Mouse (Mus musculus): ENCODE results near the gene Fstl4. TPM values are rescaled to one million over a fixed set of nuclear protein-coding genes. Genes with fewer than 3 reads are reported as not detected.
"Not testable (repeated sequence)": the region's sequence is repeated elsewhere in the genome, so short reads cannot be mapped to it uniquely, and the experiment has no call there.

The Fstl4 gene
- total RNA-seq, 1 experiment from 2014 or later, result not detected

GRCm38 (mm10) chr11:53140722-53141400 is 376.4 kb downstream of the Fstl4 start:
- ATAC-seq (replicated peaks; ENCODE audit: insufficient number of reproducible peaks, low FRiP score, low TSS enrichment, poor library complexity, severe bottlenecking), result no peak

DNA sequence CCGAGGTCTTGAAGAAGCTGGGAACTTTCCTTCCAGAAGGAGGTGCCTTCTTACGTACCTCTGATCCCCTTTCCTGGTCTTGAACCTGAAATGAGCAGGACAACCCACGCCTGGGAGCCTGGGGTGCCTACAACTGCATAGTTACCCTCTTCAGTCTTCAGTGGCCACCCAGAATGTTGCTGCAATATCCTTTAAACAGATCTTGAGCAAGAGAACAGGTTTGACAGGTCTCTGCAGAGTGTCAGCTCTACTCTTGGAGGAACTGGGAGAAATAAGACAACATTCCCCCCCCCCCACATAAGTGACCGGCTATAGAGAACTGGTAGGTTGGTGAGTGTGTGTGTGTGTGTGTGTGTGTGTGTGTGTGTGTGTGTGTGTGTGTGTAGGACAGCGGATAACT is 379.1 kb downstream of the Fstl4 start:
- ATAC-seq (replicated peaks; ENCODE audit: insufficient number of reproducible peaks, low FRiP score, low TSS enrichment, poor library complexity, severe bottlenecking), result no peak

GRCm38 (mm10) chr11:53144506-53144905 is 380.1 kb downstream of the Fstl4 start:
- no peak for ATAC-seq (replicated peaks; ENCODE audit: insufficient number of reproducible peaks, low FRiP score, low TSS enrichment, poor library complexity, severe bottlenecking)

GRCm38 (mm10) chr11:53146290-53146689 is 381.9 kb downstream of the Fstl4 start:
- no peak for ATAC-seq (replicated peaks; ENCODE audit: insufficient number of reproducible peaks, low FRiP score, low TSS enrichment, poor library complexity, severe bottlenecking)

DNA sequence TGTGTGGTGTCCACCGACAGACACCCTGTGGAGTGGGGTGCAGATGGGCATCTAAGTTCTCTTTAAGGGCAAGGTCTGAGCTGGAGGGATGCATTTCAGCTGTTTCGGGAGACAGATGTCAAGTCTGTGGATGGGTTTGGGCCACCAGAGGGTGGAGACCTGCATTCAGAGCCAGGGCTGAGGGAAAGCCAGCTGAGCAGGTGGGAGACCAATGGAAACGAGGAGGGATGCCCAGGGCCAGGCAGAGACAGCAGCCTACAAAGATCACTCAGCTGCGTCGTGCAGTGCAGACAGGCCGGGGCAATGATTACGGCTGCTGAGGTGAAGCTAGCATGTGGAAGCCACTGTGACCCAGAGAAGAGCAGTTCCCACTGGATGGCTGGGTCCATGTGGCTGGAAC is 392.0 kb downstream of the Fstl4 start:
- ATAC-seq (replicated peaks; ENCODE audit: insufficient number of reproducible peaks, low FRiP score, low TSS enrichment, poor library complexity, severe bottlenecking), result no peak

- ATAC-seq (replicated peaks; ENCODE audit: insufficient number of reproducible peaks, low FRiP score, low TSS enrichment, poor library complexity, severe bottlenecking), result 0 out of 2 replicates have a peak, but pooled peaks have one; percentile 22
Measured at GRCm38 (mm10) chr11:53157621-53158259, 393.3 kb downstream of the Fstl4 start.

DNA sequence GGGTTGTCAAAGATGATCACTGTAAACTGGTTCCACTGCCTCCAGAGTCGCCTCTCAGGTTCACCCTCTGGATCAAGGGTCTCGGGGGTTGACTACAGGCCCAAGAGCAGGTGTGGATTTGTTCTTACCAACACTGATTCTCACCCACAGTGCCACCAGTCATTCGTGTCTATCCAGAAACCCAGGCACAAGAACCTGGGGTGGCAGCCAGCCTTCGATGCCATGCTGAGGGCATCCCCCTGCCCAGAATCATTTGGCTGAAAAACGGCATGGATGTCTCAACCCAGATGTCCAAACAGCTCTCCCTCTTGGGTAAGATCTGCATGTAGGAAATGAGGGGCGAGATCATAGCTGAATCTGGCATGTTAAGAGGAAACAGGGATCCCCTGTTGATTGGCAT is 398.0 kb downstream of the Fstl4 start:
- ATAC-seq (replicated peaks; ENCODE audit: insufficient number of reproducible peaks, low FRiP score, low TSS enrichment, poor library complexity, severe bottlenecking), result no peak

- no peak for ATAC-seq (replicated peaks; ENCODE audit: insufficient number of reproducible peaks, low FRiP score, low TSS enrichment, poor library complexity, severe bottlenecking)
Measured at GRCm38 (mm10) chr11:53166478-53166877, 402.0 kb downstream of the Fstl4 start.

DNA sequence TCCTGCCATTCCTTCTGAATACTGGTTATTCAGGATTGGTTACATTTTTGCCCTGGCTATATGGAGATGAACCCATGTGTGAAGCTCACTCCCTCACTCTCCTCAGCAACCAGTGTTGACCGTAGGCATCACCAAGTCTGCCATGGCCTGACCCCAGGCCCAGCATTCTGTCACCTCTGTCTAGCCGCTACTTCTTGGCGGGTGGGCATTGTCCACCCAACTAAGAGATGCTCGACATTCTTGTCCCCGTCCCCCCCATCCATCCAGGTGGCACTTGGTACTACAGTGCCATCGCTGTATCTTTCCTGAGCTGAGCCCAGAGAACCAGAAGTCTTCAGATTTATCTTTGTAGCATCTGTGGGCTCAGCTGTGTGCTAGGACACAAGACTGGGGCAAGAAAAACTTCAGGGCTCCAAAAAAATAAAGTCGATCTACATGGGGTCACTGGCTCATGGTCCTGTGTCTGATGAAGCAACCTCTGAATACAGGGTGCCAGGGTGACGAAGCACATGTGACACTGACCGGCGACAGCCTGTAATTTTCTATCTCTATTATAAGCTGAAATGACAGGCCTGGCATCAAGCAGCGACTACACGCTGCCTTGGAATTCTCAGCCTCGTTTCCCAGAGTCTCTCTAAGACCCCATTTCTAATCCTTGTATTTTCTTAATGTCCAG is 417.9 kb downstream of the Fstl4 start:
- ATAC-seq (replicated peaks; ENCODE audit: insufficient number of reproducible peaks, low FRiP score, low TSS enrichment, poor library complexity, severe bottlenecking), result no peak

DNA sequence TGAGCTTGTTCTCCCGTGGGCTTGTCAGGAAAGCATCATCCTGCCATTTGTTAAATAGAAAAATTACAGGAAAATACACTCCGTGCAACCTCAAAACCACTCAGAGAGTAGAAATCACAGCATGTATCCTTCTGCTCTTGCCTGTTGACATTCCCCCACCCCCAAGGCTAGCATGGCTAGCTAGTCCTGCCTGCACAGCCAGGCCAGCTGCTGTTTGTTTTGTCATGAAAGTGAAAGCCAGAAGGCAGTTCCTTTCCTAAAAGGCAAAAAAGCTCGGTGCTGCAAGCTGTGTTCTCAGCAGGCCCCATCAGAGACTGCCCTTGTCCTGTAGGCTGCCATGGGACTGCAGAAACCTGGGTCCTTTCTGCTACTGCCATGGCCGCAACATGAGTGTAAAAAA is 418.4 kb downstream of the Fstl4 start:
- no peak for ATAC-seq (replicated peaks; ENCODE audit: insufficient number of reproducible peaks, low FRiP score, low TSS enrichment, poor library complexity, severe bottlenecking)

DNA sequence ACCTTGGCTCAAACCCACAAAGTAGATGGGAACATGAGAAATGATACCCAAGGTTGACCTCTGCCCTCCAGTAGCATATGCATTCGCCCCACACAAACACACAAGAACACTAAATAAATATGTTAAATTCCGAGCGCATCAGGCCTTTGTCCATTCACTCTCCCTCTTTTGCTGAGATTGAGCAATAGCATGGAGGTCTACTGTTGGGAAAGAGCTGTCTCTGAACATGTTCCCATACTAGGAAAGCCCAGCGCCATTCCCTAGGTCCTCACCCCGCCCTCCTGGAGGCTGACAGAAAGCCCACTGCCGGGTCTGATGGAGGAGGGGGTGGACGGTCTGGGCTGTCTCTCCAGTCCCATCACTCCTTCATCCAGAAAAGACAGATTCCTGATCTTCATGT is 419.6 kb downstream of the Fstl4 start:
- ATAC-seq (replicated peaks; ENCODE audit: insufficient number of reproducible peaks, low FRiP score, low TSS enrichment, poor library complexity, severe bottlenecking), result no peak

GRCm38 (mm10) chr11:53184698-53185097 is 420.3 kb downstream of the Fstl4 start:
- peak; percentile 72; the same call in 1 of the 2 replicates for ATAC-seq (replicated peaks; ENCODE audit: insufficient number of reproducible peaks, low FRiP score, low TSS enrichment, poor library complexity, severe bottlenecking)

DNA sequence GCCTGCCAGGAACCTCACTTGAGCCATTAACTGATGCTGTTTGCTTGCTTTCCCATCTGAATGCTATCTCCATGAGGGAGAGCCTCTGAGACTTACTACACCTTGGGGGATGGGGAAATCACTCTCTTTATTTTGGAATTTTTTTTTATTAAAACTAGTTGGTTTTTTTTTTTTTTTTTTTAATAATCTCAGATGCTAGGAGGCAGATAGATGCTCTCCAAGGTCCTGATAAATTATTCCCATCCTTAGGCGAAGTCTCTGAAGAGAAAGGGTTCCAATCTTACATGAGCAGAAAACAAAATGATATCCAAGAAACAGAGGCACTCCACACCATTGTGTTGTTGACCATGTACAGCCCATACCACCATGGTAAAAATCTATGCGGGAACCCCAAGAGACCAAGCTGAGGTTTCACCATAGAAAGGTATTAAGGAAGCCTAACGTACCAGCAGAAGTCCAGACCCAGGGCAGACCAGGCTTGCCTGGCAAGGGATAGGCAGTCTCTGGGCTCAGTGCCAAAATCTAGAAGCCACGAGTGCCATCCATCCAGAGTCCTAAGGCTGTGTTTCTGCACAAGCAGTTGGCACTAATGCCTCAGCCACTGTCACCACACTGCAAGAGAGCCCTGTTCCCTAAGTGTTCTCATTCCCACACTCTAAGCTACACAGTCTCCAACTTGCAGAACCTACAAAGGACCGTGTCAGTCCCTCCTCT is 423.1 kb downstream of the Fstl4 start:
- no peak for ATAC-seq (replicated peaks; ENCODE audit: insufficient number of reproducible peaks, low FRiP score, low TSS enrichment, poor library complexity, severe bottlenecking)

GRCm38 (mm10) chr11:53196551-53196950 is 432.1 kb downstream of the Fstl4 start:
- ATAC-seq (replicated peaks; ENCODE audit: insufficient number of reproducible peaks, low FRiP score, low TSS enrichment, poor library complexity, severe bottlenecking), result not testable (repeated sequence)

DNA sequence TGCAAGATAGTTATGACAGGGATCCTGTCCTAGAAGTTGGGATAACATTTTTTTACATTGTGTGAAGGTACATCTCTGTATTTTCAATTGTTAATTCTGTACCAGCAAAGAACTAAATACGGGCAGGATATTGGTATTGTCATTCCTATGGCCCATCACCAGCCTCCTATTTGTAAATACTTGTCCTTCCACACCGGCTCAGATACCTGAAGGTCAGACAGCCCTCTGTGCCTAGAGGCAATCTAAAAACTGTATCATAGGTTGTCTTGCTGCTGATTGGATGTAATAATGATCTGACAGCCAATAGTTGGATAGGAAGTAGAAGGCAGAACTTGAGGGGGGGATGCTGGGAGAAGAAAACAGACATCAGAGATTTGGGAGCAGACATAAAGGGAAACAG is 432.7 kb downstream of the Fstl4 start:
- ATAC-seq (replicated peaks; ENCODE audit: insufficient number of reproducible peaks, low FRiP score, low TSS enrichment, poor library complexity, severe bottlenecking), result no peak

- no peak for ATAC-seq (replicated peaks; ENCODE audit: insufficient number of reproducible peaks, low FRiP score, low TSS enrichment, poor library complexity, severe bottlenecking)
Measured at GRCm38 (mm10) chr11:53202459-53203250, 438.2 kb downstream of the Fstl4 start.

DNA sequence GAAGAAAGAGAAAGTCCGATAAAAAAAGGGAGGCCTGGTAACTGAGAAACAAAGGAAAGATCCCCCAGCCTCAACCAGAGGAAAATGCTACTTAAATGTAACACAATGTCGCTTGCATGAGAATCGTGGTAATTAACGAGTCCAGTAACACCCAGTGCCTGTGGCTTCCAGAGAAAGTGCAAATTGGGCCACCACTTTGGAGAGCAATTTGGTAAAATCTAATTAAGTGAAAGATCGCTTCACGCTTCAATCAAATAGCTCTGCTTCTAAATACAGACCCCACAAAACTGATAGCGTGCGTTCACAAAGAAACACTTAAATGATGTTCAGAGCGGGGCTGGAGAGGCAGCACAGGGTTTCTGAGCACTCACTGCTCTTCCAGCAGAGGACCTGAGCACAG is 446.4 kb downstream of the Fstl4 start:
- no peak for ATAC-seq (replicated peaks; ENCODE audit: insufficient number of reproducible peaks, low FRiP score, low TSS enrichment, poor library complexity, severe bottlenecking)

GRCm38 (mm10) chr11:53229011-53229410 is 464.6 kb downstream of the Fstl4 start:
- ATAC-seq (replicated peaks; ENCODE audit: insufficient number of reproducible peaks, low FRiP score, low TSS enrichment, poor library complexity, severe bottlenecking), result no peak

- no peak for ATAC-seq (replicated peaks; ENCODE audit: insufficient number of reproducible peaks, low FRiP score, low TSS enrichment, poor library complexity, severe bottlenecking)
Measured at GRCm38 (mm10) chr11:53231836-53232235, 467.4 kb downstream of the Fstl4 start.

Measured in monocyte, adult 5-6 weeks (primary cell).